Mouse (Mus musculus) kidney, embryonic 15.5 days (tissue): ENCODE results near the gene Snap29. TPM values are rescaled to one million over a fixed set of nuclear protein-coding genes. Genes with fewer than 3 reads are reported as not detected.

Experiments
- ATAC-seq: fragments of 200-750 bp; cut with Nextera tagmentation; replicated peaks from 2 replicates; pipeline ENCODE4 v1.8.0; 2017; ENCODE audit warnings: moderate TSS enrichment; ENCODE audit not compliant: low FRiP score
- H3K27ac ChIP-seq: fragments of 300-500 bp; sonication (generic); 2 replicates; pipeline ENCODE4 v1.5.1; 2015; ENCODE audit warnings: mild to moderate bottlenecking, inconsistent platforms
- H3K27me3 ChIP-seq: fragments of 300-500 bp; sonication (generic); 2 replicates; pipeline ENCODE4 v1.6.1; 2015; ENCODE audit warnings: inconsistent platforms
- H3K36me3 ChIP-seq: fragments of 300-500 bp; sonication (generic); 2 replicates; pipeline ENCODE4 v1.6.1; 2015; ENCODE audit warnings: inconsistent platforms
- H3K4me1 ChIP-seq: fragments of 300-500 bp; sonication (generic); 2 replicates; pipeline ENCODE4 v1.6.1; 2015; ENCODE audit warnings: inconsistent platforms
- H3K4me2 ChIP-seq: fragments of 300-500 bp; sonication (generic); 2 replicates; pipeline ENCODE4 v1.6.1; 2015; ENCODE audit warnings: moderate library complexity, mild to moderate bottlenecking, inconsistent platforms
- H3K4me3 ChIP-seq: fragments of 300-500 bp; sonication (generic); replicated peaks from 2 replicates; pipeline ENCODE4 v1.5.1; 2015; ENCODE audit warnings: mild to moderate bottlenecking, inconsistent platforms
- H3K9ac ChIP-seq: fragments of 300-500 bp; sonication (generic); 2 replicates; pipeline ENCODE4 v1.6.1; 2015; ENCODE audit warnings: mild to moderate bottlenecking, inconsistent platforms
- H3K9me3 ChIP-seq: fragments of 300-500 bp; sonication (generic); replicated peaks from 2 replicates; pipeline ENCODE4 v1.6.1; 2016; ENCODE audit warnings: inconsistent platforms
- WGBS: fragments of 180-500 bp; shearing (Covaris S2); methylation state at CpG from one replicate; pipeline ENCODE4 v1.1.7; 2015; ENCODE audit warnings: mixed read lengths; 5-methylcytosine and 5-hydroxymethylcytosine counted together
- polyA plus RNA-seq: library from polyadenylated mRNA; unstranded; fragments of >200 nt; fragmentation: Nextera tagmentation; extraction: Ambion mirVana; gene quantifications from 2 replicates; pipeline ENCODE4 v1.2.1, GENCODE M21; 2015

The Snap29 gene
- polyA plus RNA-seq = 14.2 and 15.2 TPM in 2 replicates

- WGBS = under 1% methylated on average over 59 of the region's 69 CpGs
- ATAC-seq = peak; percentile 98
These were observed at the start of gene Snap29, which contains the start of gene Pi4ka for GRCm38 (mm10) chr16:17405736-17406443. Gene Snap29, plus strand, starts transcription at chr16:17405986. Gene Pi4ka, minus strand, starts transcription at chr16:17406314.

GRCm38 (mm10) chr16:17356031-17356430, 49.8 kb upstream of the Snap29 start:
- Histone ChIP-seq H3K4me1 (no peaks in the 10 kb centered on the region), H3K9ac (no peak overlapping the region), H3K4me3 (no peak overlapping the region), H3K9me3 (no peaks in the 10 kb centered on the region), H3K4me2 (no peak overlapping the region), H3K27ac (no peak overlapping the region), H3K27me3 (no peaks in the 10 kb centered on the region), H3K36me3 (peaks cover 67% of the 10 kb centered on the region)
- WGBS = 87% methylated on average over 6 of the region's 6 CpGs
- no peak for ATAC-seq

More at GRCm38 (mm10) chr16:17405736-17406443, at the start of gene Snap29, which contains the start of gene Pi4ka:
- peaks cover 8% of the 10 kb centered on the region; the same call in 1 of the 2 replicates for H3K36me3 ChIP-seq
- peak within 1 kb of the TSS; percentile 68 for H3K4me2 ChIP-seq
- peak within 1 kb of the TSS; percentile 65 for H3K4me3 ChIP-seq
- H3K9me3 ChIP-seq = no peaks in the 10 kb centered on the region
- peak within 1 kb of the TSS; percentile 87 for H3K27ac ChIP-seq
- peak within 1 kb of the TSS; percentile 72 for H3K9ac ChIP-seq
- peaks cover 24% of the 10 kb centered on the region for H3K4me1 ChIP-seq
- no peaks in the 10 kb centered on the region for H3K27me3 ChIP-seq

GRCm38 (mm10) chr16:17358787-17359186, 47.0 kb upstream of the Snap29 start:
- Histone ChIP-seq H3K4me1 (no peaks in the 10 kb centered on the region), H3K9me3 (no peaks in the 10 kb centered on the region), H3K4me2 (no peak overlapping the region), H3K4me3 (no peak overlapping the region), H3K36me3 (peaks cover 54% of the 10 kb centered on the region), H3K9ac (no peak overlapping the region), H3K27me3 (no peaks in the 10 kb centered on the region), H3K27ac (no peak overlapping the region)
- ATAC-seq = no peak
- WGBS = 97% methylated on average over 4 of the region's 4 CpGs

GRCm38 (mm10) chr16:17382306-17382705, 23.5 kb upstream of the Snap29 start:
- Histone ChIP-seq H3K27me3 (no peaks in the 10 kb centered on the region), H3K4me2 (no peak overlapping the region), H3K9ac (no peak overlapping the region), H3K9me3 (no peaks in the 10 kb centered on the region), H3K4me3 (no peak overlapping the region), H3K4me1 (no peaks in the 10 kb centered on the region), H3K27ac (no peak overlapping the region), H3K36me3 (peaks cover 40% of the 10 kb centered on the region)
- 93% methylated on average over 4 of the region's 4 CpGs for WGBS
- ATAC-seq = no peak

- Histone ChIP-seq H3K9ac (no peak overlapping the region), H3K36me3 (peaks cover 33% of the 10 kb centered on the region), H3K27ac (no peak overlapping the region), H3K27me3 (no peaks in the 10 kb centered on the region), H3K4me3 (no peak overlapping the region), H3K4me2 (no peak overlapping the region), H3K4me1 (no peaks in the 10 kb centered on the region), H3K9me3 (no peaks in the 10 kb centered on the region)
- 81% methylated on average over 2 of the region's 2 CpGs for WGBS
- no peak for ATAC-seq
These were observed 22.0 kb upstream of the Snap29 start for GRCm38 (mm10) chr16:17383594-17384326.

GRCm38 (mm10) chr16:17392784-17393183, 13.0 kb upstream of the Snap29 start:
- Histone ChIP-seq H3K9ac (no peak overlapping the region), H3K27ac (no peak overlapping the region), H3K27me3 (no peaks in the 10 kb centered on the region), H3K36me3 (peaks cover 4% of the 10 kb centered on the region; the same call in 1 of the 2 replicates), H3K4me1 (no peaks in the 10 kb centered on the region), H3K9me3 (no peaks in the 10 kb centered on the region), H3K4me3 (no peak overlapping the region), H3K4me2 (no peak overlapping the region)
- ATAC-seq = no peak
- WGBS = 73% methylated on average over 4 of the region's 4 CpGs

GRCm38 (mm10) chr16:17402855-17403254, 2.9 kb upstream of the Snap29 start:
- WGBS = 81% methylated on average over 1 of the region's 1 CpGs
- ATAC-seq = no peak

GRCm38 (mm10) chr16:17405271-17405696, 502 bp upstream of the Snap29 start:
- H3K4me2 ChIP-seq = peak overlapping the region; percentile 68
- peak overlapping the region; percentile 66 for H3K9ac ChIP-seq
- ATAC-seq = peak; percentile 82
- peak overlapping the region; percentile 87 for H3K27ac ChIP-seq
- peaks cover 23% of the 10 kb centered on the region for H3K4me1 ChIP-seq
- 0% methylated on average over 22 of the region's 22 CpGs for WGBS
- H3K4me3 ChIP-seq = peak overlapping the region; percentile 65
- H3K9me3 ChIP-seq = no peaks in the 10 kb centered on the region
- H3K27me3 ChIP-seq = no peaks in the 10 kb centered on the region
- H3K36me3 ChIP-seq = peaks cover 8% of the 10 kb centered on the region; the same call in 1 of the 2 replicates

More at GRCm38 (mm10) chr16:17402855-17403254, 2.9 kb upstream of the Snap29 start:
- H3K9me3 ChIP-seq = no peaks in the 10 kb centered on the region
- no peak overlapping the region for H3K9ac ChIP-seq
- H3K36me3 ChIP-seq = peaks cover 8% of the 10 kb centered on the region; the same call in 1 of the 2 replicates
- no peaks in the 10 kb centered on the region for H3K27me3 ChIP-seq
- no peak overlapping the region for H3K4me3 ChIP-seq
- H3K27ac ChIP-seq = no peak overlapping the region
- H3K4me2 ChIP-seq = no peak overlapping the region
- peaks cover 18% of the 10 kb centered on the region for H3K4me1 ChIP-seq

GRCm38 (mm10) chr16:17406512-17407231, 886 bp downstream of the Snap29 start:
- Histone ChIP-seq H3K4me3 (peak overlapping the region; percentile 65), H3K36me3 (peaks cover 8% of the 10 kb centered on the region; the same call in 1 of the 2 replicates), H3K4me1 (peaks cover 24% of the 10 kb centered on the region), H3K27ac (no peak overlapping the region), H3K4me2 (peak overlapping the region; percentile 68), H3K9ac (peak overlapping the region; percentile 72), H3K9me3 (no peaks in the 10 kb centered on the region), H3K27me3 (no peaks in the 10 kb centered on the region)
- WGBS = 29% methylated on average over 9 of the region's 9 CpGs
- ATAC-seq = no peak

- WGBS = 91% methylated on average over 2 of the region's 2 CpGs
- Histone ChIP-seq H3K27me3 (no peaks in the 10 kb centered on the region), H3K9me3 (no peaks in the 10 kb centered on the region), H3K27ac (no peak overlapping the region), H3K4me1 (peaks cover 24% of the 10 kb centered on the region), H3K4me2 (no peak overlapping the region), H3K36me3 (no peaks in the 10 kb centered on the region), H3K9ac (no peak overlapping the region), H3K4me3 (no peak overlapping the region)
- ATAC-seq = no peak
These were observed 3.3 kb downstream of the Snap29 start for GRCm38 (mm10) chr16:17409046-17409445.

- Histone ChIP-seq H3K9ac (no peak overlapping the region), H3K36me3 (no peaks in the 10 kb centered on the region), H3K27ac (no peak overlapping the region), H3K4me1 (peaks cover 13% of the 10 kb centered on the region), H3K9me3 (no peaks in the 10 kb centered on the region), H3K4me3 (no peak overlapping the region), H3K27me3 (no peaks in the 10 kb centered on the region), H3K4me2 (no peak overlapping the region)
- no peak for ATAC-seq
- WGBS = 40% methylated on average over 4 of the region's 4 CpGs
These were observed 4.4 kb downstream of the Snap29 start for GRCm38 (mm10) chr16:17410209-17410608.
